Mouse (Mus musculus) myocyte (in vitro differentiated cells): ENCODE measurements around the gene Acsl1.

Experiments used
- CEBPB ChIP-seq: IDR thresholded peaks from 2 replicates; pipeline ENCODE4 v1.6.1; 2011; ENCODE audit warnings: mild to moderate bottlenecking, moderate library complexity; ENCODE audit not compliant: poor library complexity, insufficient read depth, severe bottlenecking
- E2F4 ChIP-seq: IDR thresholded peaks from one replicate; pipeline ENCODE4 v1.6.1; 2011; ENCODE audit warnings: mild to moderate bottlenecking, control low read depth, moderate library complexity; ENCODE audit not compliant: insufficient read depth
- MAX ChIP-seq: IDR thresholded peaks from one replicate; pipeline ENCODE4 v1.6.1; 2011; ENCODE audit warnings: low read depth, mild to moderate bottlenecking, control low read depth
- MYOD1 ChIP-seq, 3 experiments: IDR thresholded peaks; one replicate each; pipeline ENCODE4 v1.6.1; 2011; ENCODE audit warnings: control low read depth in 2 of 3, low read depth in 2 of 3, mild to moderate bottlenecking in 2 of 3, moderate library complexity in 1 of 3; ENCODE audit not compliant: insufficient read length in 2 of 3, control insufficient read depth in 1 of 3
- MYOG ChIP-seq, 3 experiments: IDR thresholded peaks; one replicate each; pipeline ENCODE4 v1.6.1; 2011; ENCODE audit warnings: control low read depth in 2 of 3, low read depth in 2 of 3, mild to moderate bottlenecking in 2 of 3; ENCODE audit not compliant: insufficient read length in 2 of 3, control insufficient read depth in 1 of 3, insufficient read depth in 1 of 3
- POLR2A ChIP-seq: IDR thresholded peaks from one replicate; pipeline ENCODE4 v1.6.1; 2011; ENCODE audit warnings: low read depth, mild to moderate bottlenecking, control low read depth, moderate library complexity; ENCODE audit not compliant: insufficient read length
- POLR2AphosphoS2 ChIP-seq: IDR thresholded peaks from one replicate; pipeline ENCODE4 v1.6.1; 2011; ENCODE audit warnings: low read depth, control low read depth; ENCODE audit not compliant: insufficient read length
- REST ChIP-seq: IDR thresholded peaks from one replicate; pipeline ENCODE4 v1.6.1; 2011; ENCODE audit warnings: mild to moderate bottlenecking, control low read depth, moderate library complexity; ENCODE audit not compliant: insufficient read depth, insufficient read length
- SRF ChIP-seq: IDR thresholded peaks from one replicate; pipeline ENCODE4 v1.6.1; 2011; ENCODE audit warnings: low read depth; ENCODE audit not compliant: control insufficient read depth, insufficient read length
- TCF12 ChIP-seq: IDR thresholded peaks from one replicate; pipeline ENCODE4 v1.6.1; 2011; ENCODE audit warnings: mild to moderate bottlenecking, control low read depth; ENCODE audit not compliant: poor library complexity, insufficient read depth, severe bottlenecking
- TCF3 ChIP-seq: IDR thresholded peaks from one replicate; pipeline ENCODE4 v1.6.1; 2011; ENCODE audit warnings: low read depth, control low read depth; ENCODE audit not compliant: insufficient read length
- USF1 ChIP-seq: IDR thresholded peaks from one replicate; pipeline ENCODE4 v1.6.1; 2011; ENCODE audit warnings: low read depth, mild to moderate bottlenecking, control low read depth, moderate library complexity

- TF ChIP-seq TCF3 (no peak), USF1 (no peak), POLR2A (no peak), TCF12 (no peak), POLR2AphosphoS2 (no peak), E2F4 (no peak), MYOG (IDR thresholded peaks at IDR 0.05; ENCODE audit: control insufficient read depth in 1 of 3, insufficient read depth in 1 of 3, insufficient read length in 2 of 3, low read depth in 2 of 3) (no peak), MAX (no peak), MYOD1 (IDR thresholded peaks at IDR 0.05; ENCODE audit: control insufficient read depth in 1 of 3, insufficient read length in 2 of 3, low read depth in 2 of 3) (no peak), CEBPB (no peak), SRF (no peak), REST (no peak)
Observed at GRCm38 (mm10) chr8:46543662-46544061, 72.8 kb downstream of the Acsl1 start.
